Mouse (Mus musculus): Measurements from ENCODE around the gene Prtn3.

Prtn3 gene

GRCm38 (mm10) chr10:79874290-79874862, at the start of gene Prtn3, which contains the start of gene Plppr3:
Prtn3 (plus strand) TSS chr10:79874476.
Plppr3 (minus strand) TSS chr10:79874634.
- peak in 1 of 2 experiments; percentile 70 for DNase-seq (ENCODE audit: low spot score in 2 of 2)

GRCm38 (mm10) chr10:79831583-79831982, 42.7 kb upstream of the Prtn3 start:
- no peak for DNase-seq (ENCODE audit: low spot score in 2 of 2)

GRCm38 (mm10) chr10:79832026-79832785, 42.1 kb upstream of the Prtn3 start:
- no peak for DNase-seq (ENCODE audit: low spot score in 2 of 2)

GRCm38 (mm10) chr10:79832786-79833181, 41.5 kb upstream of the Prtn3 start:
- DNase-seq (ENCODE audit: low spot score in 2 of 2), result no peak

- peak; percentile 72 to 89 for DNase-seq (ENCODE audit: low spot score in 2 of 2)
Measured at GRCm38 (mm10) chr10:79834769-79835398, 39.4 kb upstream of the Prtn3 start.

GRCm38 (mm10) chr10:79836918-79837317, 37.4 kb upstream of the Prtn3 start:
- no peak for DNase-seq (ENCODE audit: low spot score in 2 of 2)

- DNase-seq (ENCODE audit: low spot score in 2 of 2), result no peak
Measured at GRCm38 (mm10) chr10:79838151-79838550, 36.1 kb upstream of the Prtn3 start.

- no peak for DNase-seq (ENCODE audit: low spot score in 2 of 2)
Measured at GRCm38 (mm10) chr10:79840091-79840490, 34.2 kb upstream of the Prtn3 start.

- no peak for DNase-seq (ENCODE audit: low spot score in 2 of 2)
Measured at GRCm38 (mm10) chr10:79840644-79841551, 33.4 kb upstream of the Prtn3 start.

GRCm38 (mm10) chr10:79842322-79842721, 32.0 kb upstream of the Prtn3 start:
- no peak for DNase-seq (ENCODE audit: low spot score in 2 of 2)

- DNase-seq (ENCODE audit: low spot score in 2 of 2), result no peak
Measured at GRCm38 (mm10) chr10:79843476-79843875, 30.8 kb upstream of the Prtn3 start.

- DNase-seq (ENCODE audit: low spot score in 2 of 2), result no peak
Measured at GRCm38 (mm10) chr10:79846553-79846952, 27.7 kb upstream of the Prtn3 start.

GRCm38 (mm10) chr10:79849941-79850628, 24.2 kb upstream of the Prtn3 start:
- DNase-seq (ENCODE audit: low spot score in 2 of 2), result no peak

GRCm38 (mm10) chr10:79851653-79852052, 22.6 kb upstream of the Prtn3 start:
- DNase-seq (ENCODE audit: low spot score in 2 of 2), result no peak

GRCm38 (mm10) chr10:79852107-79852789, 22.0 kb upstream of the Prtn3 start:
- no peak for DNase-seq (ENCODE audit: low spot score in 2 of 2)

GRCm38 (mm10) chr10:79852827-79853226, 21.4 kb upstream of the Prtn3 start:
- no peak for DNase-seq (ENCODE audit: low spot score in 2 of 2)

- DNase-seq (ENCODE audit: low spot score in 2 of 2), result peak; percentile 77 to 85
Measured at GRCm38 (mm10) chr10:79853392-79853791, 20.9 kb upstream of the Prtn3 start.

GRCm38 (mm10) chr10:79853860-79854795, 20.1 kb upstream of the Prtn3 start, which contains the start of gene Ptbp1:
Ptbp1 (plus strand) TSS chr10:79854427.
- peak; percentile 99 to 100 for DNase-seq (ENCODE audit: low spot score in 2 of 2)

- peak; percentile 71 to 88 for DNase-seq (ENCODE audit: low spot score in 2 of 2)
Measured at GRCm38 (mm10) chr10:79854801-79855541, 19.3 kb upstream of the Prtn3 start.

Measured in spleen, postnatal 4 days (tissue).